Mouse (Mus musculus) forebrain, embryonic 16.5 days (tissue): ENCODE results near the gene Col1a1. TPM values are rescaled to one million over a fixed set of nuclear protein-coding genes. Genes with fewer than 3 reads are reported as not detected.

Experiments
- ATAC-seq: fragments of 200-750 bp; cut with Nextera tagmentation; 2 replicates; pipeline ENCODE4 v1.8.0; 2017; ENCODE audit warnings: mild to moderate bottlenecking, moderate library complexity
- H3K27ac ChIP-seq: fragments of 300-500 bp; sonication (generic); 2 replicates; pipeline ENCODE4 v1.5.1; 2014; ENCODE audit warnings: low read length, control low read depth
- H3K27me3 ChIP-seq: fragments of 300-500 bp; sonication (generic); replicated peaks from 2 replicates; pipeline ENCODE4 v1.6.1; 2014; ENCODE audit warnings: low read length; ENCODE audit not compliant: control insufficient read depth, insufficient read depth
- H3K36me3 ChIP-seq: fragments of 300-500 bp; sonication (generic); 2 replicates; pipeline ENCODE4 v1.6.1; 2014; ENCODE audit not compliant: control insufficient read depth, insufficient read depth
- H3K4me1 ChIP-seq: fragments of 300-500 bp; sonication (generic); replicated peaks from 2 replicates; pipeline ENCODE4 v1.6.1; 2014; ENCODE audit warnings: low read length; ENCODE audit not compliant: control insufficient read depth, insufficient read depth
- H3K4me2 ChIP-seq: fragments of 300-500 bp; sonication (generic); 2 replicates; pipeline ENCODE4 v1.6.1; 2014; ENCODE audit warnings: mild to moderate bottlenecking, low read length, control low read depth
- H3K4me3 ChIP-seq: fragments of 300-500 bp; sonication (generic); replicated peaks from 2 replicates; pipeline ENCODE4 v1.5.1; 2014; ENCODE audit warnings: mild to moderate bottlenecking, low read length, control low read depth
- H3K9ac ChIP-seq: fragments of 300-500 bp; sonication (generic); replicated peaks from 2 replicates; pipeline ENCODE4 v1.6.1; 2014; ENCODE audit warnings: low read depth, low read length, control low read depth
- H3K9me3 ChIP-seq: fragments of 300-500 bp; sonication (generic); 2 replicates; pipeline ENCODE4 v1.6.1; 2016; ENCODE audit warnings: low read length; ENCODE audit not compliant: control insufficient read depth
- WGBS: fragments of 180-500 bp; shearing (Covaris S2); extraction: QIAGEN DNeasy Blood & Tissue Kit; methylation state at CpG from one replicate; pipeline ENCODE4 v1.1.7; 2014; 5-methylcytosine and 5-hydroxymethylcytosine counted together
- polyA plus RNA-seq: library from polyadenylated mRNA; unstranded; fragments of >200 nt; fragmentation: Nextera tagmentation; extraction: Ambion mirVana; gene quantifications from 2 replicates; pipeline ENCODE4 v1.2.1, GENCODE M21; 2015

The Col1a1 gene
- polyA plus RNA-seq, 1 experiment from 2014 or later: 45.0 TPM

- 23% methylated on average over 11 of the region's 11 CpGs for WGBS
- no peak overlapping the region for H3K4me2 ChIP-seq
- no peaks in the 10 kb centered on the region for H3K36me3 ChIP-seq
- H3K4me1 ChIP-seq: peaks cover 14% of the 10 kb centered on the region
- no peak overlapping the region for H3K27ac ChIP-seq
- no peak for ATAC-seq
- no peak overlapping the region for H3K9ac ChIP-seq
- H3K27me3 ChIP-seq: peaks cover 32% of the 10 kb centered on the region
- H3K4me3 ChIP-seq: no peak overlapping the region
- H3K9me3 ChIP-seq: no peaks in the 10 kb centered on the region
These were observed 1.5 kb upstream of the Col1a1 start for GRCm38 (mm10) chr11:94934526-94934925.

GRCm38 (mm10) chr11:94936851-94937295, 849 bp downstream of the Col1a1 start:
- Histone ChIP-seq H3K27me3 (peaks cover 34% of the 10 kb centered on the region), H3K36me3 (no peaks in the 10 kb centered on the region), H3K27ac (no peak overlapping the region), H3K4me3 (peak overlapping the region; percentile 19), H3K9ac (no peak overlapping the region), H3K9me3 (no peaks in the 10 kb centered on the region), H3K4me1 (peaks cover 14% of the 10 kb centered on the region), H3K4me2 (peak overlapping the region; percentile 58)
- peak; percentile 78 for ATAC-seq
- WGBS: 0% methylated on average over 17 of the region's 17 CpGs

- no peaks in the 10 kb centered on the region for H3K9me3 ChIP-seq
- peak overlapping the region; percentile 35 for H3K4me3 ChIP-seq
- peaks cover 34% of the 10 kb centered on the region for H3K27me3 ChIP-seq
- H3K4me2 ChIP-seq: peak overlapping the region; percentile 58
- WGBS: 2% methylated on average over 18 of the region's 18 CpGs
- H3K9ac ChIP-seq: peak overlapping the region; percentile 37; the same call in 1 of the 2 replicates
- peak; percentile 49 for ATAC-seq
- peaks cover 14% of the 10 kb centered on the region for H3K4me1 ChIP-seq
- no peaks in the 10 kb centered on the region for H3K36me3 ChIP-seq
- H3K27ac ChIP-seq: no peak overlapping the region
These were observed 1.3 kb downstream of the Col1a1 start for GRCm38 (mm10) chr11:94937335-94937781.

- H3K4me1 ChIP-seq: peaks cover 14% of the 10 kb centered on the region
- under 1% methylated on average over 15 of the region's 15 CpGs for whole genome bisulfite sequencing
- H3K9me3 ChIP-seq: no peaks in the 10 kb centered on the region
- H3K4me3 ChIP-seq: peak overlapping the region; percentile 35
- no peak overlapping the region for H3K27ac ChIP-seq
- H3K36me3 ChIP-seq: no peaks in the 10 kb centered on the region
- peaks cover 34% of the 10 kb centered on the region for H3K27me3 ChIP-seq
- peak overlapping the region; percentile 37; the same call in 1 of the 2 replicates for H3K9ac ChIP-seq
- peak; percentile 27; the same call in 1 of the 2 replicates for ATAC-seq
- peak overlapping the region; percentile 58 for H3K4me2 ChIP-seq
These were observed 1.8 kb downstream of the Col1a1 start for GRCm38 (mm10) chr11:94937787-94938186.

- H3K36me3 ChIP-seq: no peaks in the 10 kb centered on the region
- H3K27ac ChIP-seq: no peak overlapping the region
- H3K9me3 ChIP-seq: no peaks in the 10 kb centered on the region
- H3K4me2 ChIP-seq: no peak overlapping the region
- no peak overlapping the region for H3K9ac ChIP-seq
- H3K4me3 ChIP-seq: no peak overlapping the region
- H3K27me3 ChIP-seq: peaks cover 34% of the 10 kb centered on the region
- 23% methylated on average over 9 of the region's 9 CpGs for WGBS
- no peak for ATAC-seq
- H3K4me1 ChIP-seq: peaks cover 14% of the 10 kb centered on the region
These were observed 2.3 kb downstream of the Col1a1 start for GRCm38 (mm10) chr11:94938296-94938695.

GRCm38 (mm10) chr11:94939280-94939679, 3.3 kb downstream of the Col1a1 start:
- no peak overlapping the region for H3K4me2 ChIP-seq
- H3K27me3 ChIP-seq: peaks cover 34% of the 10 kb centered on the region
- H3K9me3 ChIP-seq: no peaks in the 10 kb centered on the region
- WGBS: 23% methylated on average over 4 of the region's 4 CpGs
- H3K4me1 ChIP-seq: peaks cover 14% of the 10 kb centered on the region
- no peak for ATAC-seq
- no peak overlapping the region for H3K4me3 ChIP-seq
- H3K9ac ChIP-seq: no peak overlapping the region
- no peaks in the 10 kb centered on the region for H3K36me3 ChIP-seq
- no peak overlapping the region for H3K27ac ChIP-seq

- Histone ChIP-seq H3K4me1 (peaks cover 14% of the 10 kb centered on the region), H3K9me3 (no peaks in the 10 kb centered on the region), H3K36me3 (no peaks in the 10 kb centered on the region), H3K27me3 (peaks cover 20% of the 10 kb centered on the region), H3K4me2 (no peak overlapping the region), H3K4me3 (no peak overlapping the region), H3K27ac (no peak overlapping the region), H3K9ac (no peak overlapping the region)
- 42% methylated on average over 9 of the region's 9 CpGs for WGBS
- no peak for ATAC-seq
These were observed 5.1 kb downstream of the Col1a1 start for GRCm38 (mm10) chr11:94941121-94941520.

- 79% methylated on average over 8 of the region's 8 CpGs for WGBS
- Histone ChIP-seq H3K27me3 (peaks cover 15% of the 10 kb centered on the region), H3K4me3 (no peak overlapping the region), H3K4me2 (no peak overlapping the region), H3K9ac (no peak overlapping the region), H3K36me3 (no peaks in the 10 kb centered on the region), H3K9me3 (no peaks in the 10 kb centered on the region), H3K27ac (no peak overlapping the region), H3K4me1 (peaks cover 10% of the 10 kb centered on the region)
- no peak for ATAC-seq
These were observed 5.8 kb downstream of the Col1a1 start for GRCm38 (mm10) chr11:94941776-94942175.

- ATAC-seq: no peak
- H3K27me3 ChIP-seq: peaks cover 15% of the 10 kb centered on the region
- H3K36me3 ChIP-seq: no peaks in the 10 kb centered on the region
- H3K4me3 ChIP-seq: no peak overlapping the region
- peaks cover 5% of the 10 kb centered on the region for H3K4me1 ChIP-seq
- H3K27ac ChIP-seq: no peak overlapping the region
- 49% methylated on average over 13 of the region's 13 CpGs for WGBS
- H3K9ac ChIP-seq: no peak overlapping the region
- H3K9me3 ChIP-seq: no peaks in the 10 kb centered on the region
- H3K4me2 ChIP-seq: no peak overlapping the region
These were observed 6.4 kb downstream of the Col1a1 start for GRCm38 (mm10) chr11:94942282-94943023.
